Mouse (Mus musculus) testis, adult 2 months (tissue): ENCODE data around the gene Tmod4. TPM values are rescaled to one million over a fixed set of nuclear protein-coding genes. Genes with fewer than 3 reads are reported as not detected.

Source experiments
- H3K27ac ChIP-seq: fragments of 200-500 bp; 2 replicates; pipeline ENCODE4 v1.5.1; 2012; ENCODE audit warnings: low read depth, low read length; ENCODE audit not compliant: control insufficient read depth, insufficient read depth
- H3K27me3 ChIP-seq: fragments of 200-500 bp; 2 replicates; pipeline ENCODE4 v1.6.1; 2012; ENCODE audit warnings: mild to moderate bottlenecking, low read length, moderate library complexity; ENCODE audit not compliant: control insufficient read depth, insufficient read depth
- H3K36me3 ChIP-seq: fragments of 200-500 bp; 2 replicates; pipeline ENCODE4 v1.6.1; 2012; ENCODE audit warnings: mild to moderate bottlenecking, low read length; ENCODE audit not compliant: control insufficient read depth, insufficient read depth
- H3K4me1 ChIP-seq: fragments of 200-500 bp; 2 replicates; pipeline ENCODE4 v1.6.1; 2012; ENCODE audit warnings: low read length; ENCODE audit not compliant: control insufficient read depth, insufficient read depth
- H3K4me3 ChIP-seq: fragments of 200-500 bp; 2 replicates; pipeline ENCODE4 v1.5.1; 2012; ENCODE audit warnings: low read depth, mild to moderate bottlenecking, low read length, moderate library complexity, mixed read lengths; ENCODE audit not compliant: control insufficient read depth
- CTCF ChIP-seq: fragments of 200-500 bp; IDR thresholded peaks from 2 replicates; pipeline ENCODE4 v1.5.1; 2012; ENCODE audit warnings: low read depth, mild to moderate bottlenecking, inconsistent platforms, low read length, moderate library complexity; ENCODE audit not compliant: control insufficient read depth, insufficient read depth, insufficient replicate concordance
- POLR2A ChIP-seq: fragments of 200-500 bp; IDR thresholded peaks from 2 replicates; pipeline ENCODE4 v1.6.1; 2012; ENCODE audit warnings: low read depth, mild to moderate bottlenecking, inconsistent platforms, low read length, moderate library complexity; ENCODE audit not compliant: control insufficient read depth
- polyA plus RNA-seq: library from polyadenylated mRNA; depleted of rRNA; stranded (reverse); fragments of >200 nt; gene quantifications from 2 replicates; pipeline ENCODE4 v1.2.3, GENCODE M21; 2012

Gene Tmod4
- polyA plus RNA-seq, 1 experiment = 8.6 TPM

- H3K4me3 ChIP-seq = no peak overlapping the region
- TF ChIP-seq CTCF (no peak), POLR2A (no peak)
- no peaks in the 10 kb centered on the region for H3K4me1 ChIP-seq
- H3K36me3 ChIP-seq = no peaks in the 10 kb centered on the region
- no peaks in the 10 kb centered on the region for H3K27me3 ChIP-seq
- no peak overlapping the region for H3K27ac ChIP-seq
Observed at GRCm38 (mm10) chr3:95107898-95108297, 16.4 kb upstream of the Tmod4 start.

- H3K4me3 ChIP-seq = peak within 1 kb of the TSS; percentile 95
- no peaks in the 10 kb centered on the region for H3K27me3 ChIP-seq
- TF ChIP-seq POLR2A (peak; percentile 72), CTCF (no peak)
- H3K27ac ChIP-seq = peak within 1 kb of the TSS; percentile 89
- H3K4me1 ChIP-seq = no peaks in the 10 kb centered on the region
- no peaks in the 10 kb centered on the region for H3K36me3 ChIP-seq
Observed at GRCm38 (mm10) chr3:95110911-95111726, 13.2 kb upstream of the Tmod4 start, which contains the start of gene Vps72. Gene Vps72, plus strand, starts transcription at chr3:95111022.

GRCm38 (mm10) chr3:95112760-95113159 lies 11.5 kb upstream of the Tmod4 start:
- Histone ChIP-seq H3K4me1 (no peaks in the 10 kb centered on the region), H3K27me3 (no peaks in the 10 kb centered on the region), H3K27ac (no peak overlapping the region), H3K4me3 (no peak overlapping the region), H3K36me3 (no peaks in the 10 kb centered on the region)
- TF ChIP-seq CTCF = no peak
- no peak for TF ChIP-seq POLR2A

DNA sequence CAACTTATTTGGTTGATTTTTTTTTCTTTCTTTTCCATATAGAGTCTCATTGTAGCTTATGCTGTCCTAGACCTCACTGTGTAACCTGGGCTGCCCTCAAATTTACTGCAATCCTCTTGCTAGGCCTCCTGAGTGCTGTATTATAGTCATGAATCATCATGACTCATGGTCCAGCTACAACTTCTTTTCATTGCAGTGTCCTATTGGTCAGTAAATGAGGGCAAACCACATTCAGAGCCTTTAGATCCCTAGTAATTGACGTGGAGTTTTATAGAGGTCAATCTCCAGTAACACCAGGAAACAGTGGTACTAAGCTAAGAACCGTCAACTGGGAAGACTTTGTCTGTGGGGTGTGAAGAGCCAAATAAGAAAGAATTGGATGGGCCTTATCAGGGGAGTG lies 6.5 kb upstream of the Tmod4 start:
- H3K27ac ChIP-seq = no peak overlapping the region
- H3K4me3 ChIP-seq = no peak overlapping the region
- no peaks in the 10 kb centered on the region for H3K27me3 ChIP-seq
- TF ChIP-seq POLR2A (no peak), CTCF (no peak)
- H3K36me3 ChIP-seq = peaks cover 2% of the 10 kb centered on the region
- H3K4me1 ChIP-seq = no peaks in the 10 kb centered on the region

DNA sequence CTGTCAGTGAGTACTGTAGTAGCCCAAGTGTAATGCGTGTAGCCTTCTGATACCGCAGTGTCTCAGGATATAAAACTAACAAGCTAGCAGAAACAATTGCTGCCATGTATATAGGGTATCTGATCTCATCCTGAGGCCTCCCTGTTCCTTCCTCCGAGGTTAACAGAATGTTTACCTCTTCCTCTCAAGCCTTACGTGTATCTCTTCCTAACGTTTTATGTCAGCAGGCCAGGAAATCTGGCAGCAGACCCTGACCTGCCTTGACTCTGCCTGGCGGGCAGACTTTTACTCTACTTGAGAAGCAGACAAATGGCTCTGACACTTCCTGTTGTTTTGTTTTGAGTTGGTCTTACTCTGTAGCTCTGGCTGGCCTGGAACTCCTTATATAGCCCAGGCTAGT lies 2.7 kb upstream of the Tmod4 start:
- TF ChIP-seq CTCF = no peak
- TF ChIP-seq POLR2A = no peak
- Histone ChIP-seq H3K4me3 (no peak overlapping the region), H3K4me1 (no peaks in the 10 kb centered on the region), H3K36me3 (peaks cover 2% of the 10 kb centered on the region), H3K27ac (no peak overlapping the region), H3K27me3 (no peaks in the 10 kb centered on the region)

DNA sequence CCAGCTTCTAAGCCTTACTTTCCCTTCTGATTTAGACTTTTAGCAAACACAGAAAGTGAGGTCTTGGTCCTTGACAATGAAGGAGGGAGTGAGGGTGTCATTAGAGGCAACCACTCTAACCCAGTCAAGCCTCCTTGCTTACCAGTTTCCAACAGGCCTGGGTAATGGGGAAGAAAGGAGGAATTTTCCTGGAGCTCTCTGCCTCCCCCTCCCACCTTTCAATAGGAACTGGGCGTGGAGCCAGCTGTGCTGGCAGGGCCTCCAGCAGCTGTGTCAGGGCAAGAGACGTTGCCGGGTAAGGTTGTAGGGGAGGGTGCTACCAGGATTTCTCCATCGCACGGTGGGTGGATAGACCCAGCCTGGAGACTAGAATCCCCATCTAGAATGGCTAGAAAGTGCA lies 696 bp downstream of the Tmod4 start:
- TF ChIP-seq POLR2A (no peak), CTCF (no peak)
- Histone ChIP-seq H3K36me3 (peaks cover 2% of the 10 kb centered on the region), H3K4me1 (no peaks in the 10 kb centered on the region), H3K27me3 (no peaks in the 10 kb centered on the region), H3K4me3 (no peak overlapping the region), H3K27ac (no peak overlapping the region)

GRCm38 (mm10) chr3:95129226-95129651 lies 5.0 kb downstream of the Tmod4 start:
- H3K4me3 ChIP-seq = no peak overlapping the region
- H3K27ac ChIP-seq = no peak overlapping the region
- no peaks in the 10 kb centered on the region for H3K27me3 ChIP-seq
- H3K4me1 ChIP-seq = peaks cover 7% of the 10 kb centered on the region
- TF ChIP-seq CTCF (no peak), POLR2A (no peak)
- no peaks in the 10 kb centered on the region for H3K36me3 ChIP-seq
